Mouse (Mus musculus): ENCODE measurements at regions not wholly inside any gene's neighbourhood (a gene's known extent, or its start where the extent isn't known, plus 50 kb on each side); places are given as distances from the start of the nearest gene placed in this dataset.
A peak's percentile ranks its signal among the peaks of the same experiment; 100 is the strongest.

GRCm38 (mm10) chr9:69814432-69814831 is 53.7 kb upstream of the Foxb1 start:
- no peaks in the 10 kb centered on the region for H3K36me3 ChIP-seq (ENCODE audit: control insufficient read depth, insufficient read depth, low read length)
- ATAC-seq (ENCODE audit: low FRiP score): no peak

DNA sequence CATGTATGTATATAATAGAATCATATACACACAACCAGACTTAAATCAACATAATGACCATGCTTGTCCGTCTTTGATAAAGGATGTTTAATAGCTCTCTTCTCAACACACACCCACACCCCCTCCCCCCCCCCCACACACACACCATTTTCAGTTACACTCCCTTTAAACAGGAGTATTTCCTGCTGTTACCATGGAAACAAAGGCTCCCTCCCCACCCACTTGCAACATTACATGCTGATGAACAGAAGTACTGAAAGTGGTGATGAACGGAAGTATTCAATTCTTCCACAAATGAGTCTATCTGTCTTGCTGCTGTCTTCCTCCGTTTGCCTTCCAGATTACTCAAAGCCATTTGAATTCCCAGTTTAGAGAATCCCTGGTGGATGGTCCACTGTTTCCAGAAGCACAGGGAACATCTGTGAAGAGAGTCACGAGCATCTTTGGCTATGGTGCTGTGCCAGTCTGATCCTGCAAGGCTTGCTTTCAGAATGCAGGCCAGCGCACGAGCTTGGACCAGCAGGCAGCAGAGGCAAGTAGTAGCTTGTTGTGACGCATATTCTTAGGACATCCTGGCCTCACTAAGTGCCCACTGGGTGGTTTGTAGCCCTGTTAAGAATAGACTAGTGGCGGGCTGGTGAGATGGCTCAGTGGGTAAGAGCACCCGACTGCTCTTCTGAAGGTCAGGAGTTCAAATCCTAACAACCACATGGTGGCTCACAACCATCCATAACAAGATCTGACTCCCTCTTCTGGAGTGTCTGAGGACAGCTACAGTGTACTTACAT is 62.6 kb upstream of the Foxb1 start:
- no peaks in the 10 kb centered on the region for H3K4me1 ChIP-seq (replicated peaks; ENCODE audit: control insufficient read depth, insufficient read depth, low read length)
- no peaks in the 10 kb centered on the region for H3K9me3 ChIP-seq (ENCODE audit: control insufficient read depth, low read length)
- ATAC-seq (ENCODE audit: low FRiP score) (no peak), DNase-seq (ENCODE audit: low spot score) (no peak)
- H3K4me2 ChIP-seq (replicated peaks; ENCODE audit: low read depth, low read length): no peak overlapping the region
- WGBS: 77% methylated on average over 9 of the region's 9 CpGs
- no peak overlapping the region for H3K27ac ChIP-seq (ENCODE audit: low read depth, low read length)
- no peaks in the 10 kb centered on the region for H3K27me3 ChIP-seq (ENCODE audit: control insufficient read depth, insufficient read depth, low read length)
- H3K36me3 ChIP-seq (ENCODE audit: control insufficient read depth, insufficient read depth, low read length): no peaks in the 10 kb centered on the region
- H3K9ac ChIP-seq (ENCODE audit: low read depth, low read length): no peak overlapping the region
- no peak overlapping the region for H3K4me3 ChIP-seq (ENCODE audit: low read depth, low read length)

More at GRCm38 (mm10) chr9:69814432-69814831, 53.7 kb upstream of the Foxb1 start:
- Histone ChIP-seq H3K9ac (ENCODE audit: low read depth, low read length) (no peak overlapping the region), H3K27me3 (ENCODE audit: control insufficient read depth, insufficient read depth, low read length) (no peaks in the 10 kb centered on the region), H3K27ac (ENCODE audit: low read depth, low read length) (no peak overlapping the region), H3K4me2 (replicated peaks; ENCODE audit: low read depth, low read length) (no peak overlapping the region), H3K4me1 (replicated peaks; ENCODE audit: control insufficient read depth, insufficient read depth, low read length) (no peaks in the 10 kb centered on the region), H3K4me3 (ENCODE audit: low read depth, low read length) (no peak overlapping the region), H3K9me3 (ENCODE audit: control insufficient read depth, low read length) (no peaks in the 10 kb centered on the region)
- no peak for DNase-seq (ENCODE audit: low spot score)
- 63% methylated on average over 3 of the region's 3 CpGs for WGBS

- ATAC-seq (ENCODE audit: low FRiP score) (no peak), DNase-seq (ENCODE audit: low spot score) (no peak)
- 77% methylated on average over 6 of the region's 6 CpGs for WGBS
- Histone ChIP-seq H3K27me3 (ENCODE audit: control insufficient read depth, insufficient read depth, low read length) (no peaks in the 10 kb centered on the region), H3K27ac (ENCODE audit: low read depth, low read length) (no peak overlapping the region), H3K4me2 (replicated peaks; ENCODE audit: low read depth, low read length) (no peak overlapping the region), H3K36me3 (ENCODE audit: control insufficient read depth, insufficient read depth, low read length) (no peaks in the 10 kb centered on the region), H3K9ac (ENCODE audit: low read depth, low read length) (no peak overlapping the region), H3K4me1 (replicated peaks; ENCODE audit: control insufficient read depth, insufficient read depth, low read length) (no peaks in the 10 kb centered on the region), H3K4me3 (ENCODE audit: low read depth, low read length) (no peak overlapping the region), H3K9me3 (ENCODE audit: control insufficient read depth, low read length) (no peaks in the 10 kb centered on the region)
Observed at GRCm38 (mm10) chr9:69828428-69828827, 67.7 kb upstream of the Foxb1 start.

GRCm38 (mm10) chr9:69835396-69835795 is 74.7 kb upstream of the Foxb1 start:
- no peak overlapping the region for H3K4me2 ChIP-seq (replicated peaks; ENCODE audit: low read depth, low read length)
- ATAC-seq (ENCODE audit: low FRiP score) (no peak), DNase-seq (ENCODE audit: low spot score) (no peak)
- no peaks in the 10 kb centered on the region for H3K9me3 ChIP-seq (ENCODE audit: control insufficient read depth, low read length)
- no peaks in the 10 kb centered on the region for H3K27me3 ChIP-seq (ENCODE audit: control insufficient read depth, insufficient read depth, low read length)
- H3K27ac ChIP-seq (ENCODE audit: low read depth, low read length): no peak overlapping the region
- no peak overlapping the region for H3K4me3 ChIP-seq (ENCODE audit: low read depth, low read length)
- H3K4me1 ChIP-seq (replicated peaks; ENCODE audit: control insufficient read depth, insufficient read depth, low read length): no peaks in the 10 kb centered on the region
- 73% methylated on average over 4 of the region's 4 CpGs for WGBS
- no peak overlapping the region for H3K9ac ChIP-seq (ENCODE audit: low read depth, low read length)
- H3K36me3 ChIP-seq (ENCODE audit: control insufficient read depth, insufficient read depth, low read length): no peaks in the 10 kb centered on the region

DNA sequence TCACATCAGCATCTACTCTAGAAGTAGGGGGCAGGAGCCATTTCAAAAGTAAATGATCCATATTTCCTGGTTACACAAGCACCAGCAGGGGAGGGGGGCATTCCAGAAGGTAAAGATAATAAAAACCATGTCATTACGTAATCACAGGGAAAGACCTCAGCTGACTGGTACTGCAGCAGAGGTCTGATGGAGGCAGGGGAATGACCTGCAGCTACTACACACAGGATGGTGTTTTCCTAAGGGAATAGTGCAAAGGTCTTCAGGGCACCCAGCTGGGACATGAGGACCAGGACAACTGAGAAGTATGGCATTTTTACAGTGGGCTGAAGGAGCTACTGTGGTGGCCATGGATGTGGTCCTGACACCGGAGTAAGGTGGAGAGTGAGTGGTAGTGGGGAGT is 78.5 kb upstream of the Foxb1 start:
- H3K9me3 ChIP-seq (ENCODE audit: control insufficient read depth, low read length): no peaks in the 10 kb centered on the region
- H3K4me1 ChIP-seq (replicated peaks; ENCODE audit: control insufficient read depth, insufficient read depth, low read length): no peaks in the 10 kb centered on the region
- H3K27me3 ChIP-seq (ENCODE audit: control insufficient read depth, insufficient read depth, low read length): no peaks in the 10 kb centered on the region
- no peak overlapping the region for H3K4me2 ChIP-seq (replicated peaks; ENCODE audit: low read depth, low read length)
- no peak overlapping the region for H3K4me3 ChIP-seq (ENCODE audit: low read depth, low read length)
- no peak for DNase-seq (ENCODE audit: low spot score)
- ATAC-seq (ENCODE audit: low FRiP score): no peak
- H3K36me3 ChIP-seq (ENCODE audit: control insufficient read depth, insufficient read depth, low read length): no peaks in the 10 kb centered on the region
- WGBS: 85% methylated on average over 2 of the region's 2 CpGs
- no peak overlapping the region for H3K9ac ChIP-seq (ENCODE audit: low read depth, low read length)
- no peak overlapping the region for H3K27ac ChIP-seq (ENCODE audit: low read depth, low read length)

DNA sequence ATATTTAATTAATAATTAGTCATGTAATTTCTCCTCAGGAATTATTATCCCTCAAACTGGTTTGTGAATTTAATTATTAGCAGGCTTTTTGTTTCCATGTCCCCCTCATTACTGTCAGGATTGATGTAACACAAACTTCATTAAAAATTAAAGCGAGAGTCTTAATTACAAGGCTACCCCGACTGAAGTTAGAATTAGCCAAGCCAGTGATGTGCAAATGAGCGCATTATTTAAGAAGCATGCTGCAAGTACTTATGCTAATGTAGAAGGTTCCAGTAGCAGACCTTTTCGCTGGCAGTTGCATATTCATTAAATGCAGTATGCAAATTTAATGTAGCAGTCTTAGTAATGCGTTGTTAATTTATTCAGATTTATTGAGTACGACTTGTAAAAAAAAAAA is 84.0 kb upstream of the Foxb1 start:
- Histone ChIP-seq H3K27ac (ENCODE audit: low read depth, low read length) (no peak overlapping the region), H3K4me1 (replicated peaks; ENCODE audit: control insufficient read depth, insufficient read depth, low read length) (no peaks in the 10 kb centered on the region), H3K36me3 (ENCODE audit: control insufficient read depth, insufficient read depth, low read length) (no peaks in the 10 kb centered on the region), H3K4me2 (replicated peaks; ENCODE audit: low read depth, low read length) (no peak overlapping the region), H3K9ac (ENCODE audit: low read depth, low read length) (no peak overlapping the region), H3K27me3 (ENCODE audit: control insufficient read depth, insufficient read depth, low read length) (no peaks in the 10 kb centered on the region), H3K9me3 (ENCODE audit: control insufficient read depth, low read length) (no peaks in the 10 kb centered on the region), H3K4me3 (ENCODE audit: low read depth, low read length) (no peak overlapping the region)
- DNase-seq (ENCODE audit: low spot score) (no peak), ATAC-seq (ENCODE audit: low FRiP score) (no peak)
- 59% methylated on average over 6 of the region's 6 CpGs for WGBS

DNA sequence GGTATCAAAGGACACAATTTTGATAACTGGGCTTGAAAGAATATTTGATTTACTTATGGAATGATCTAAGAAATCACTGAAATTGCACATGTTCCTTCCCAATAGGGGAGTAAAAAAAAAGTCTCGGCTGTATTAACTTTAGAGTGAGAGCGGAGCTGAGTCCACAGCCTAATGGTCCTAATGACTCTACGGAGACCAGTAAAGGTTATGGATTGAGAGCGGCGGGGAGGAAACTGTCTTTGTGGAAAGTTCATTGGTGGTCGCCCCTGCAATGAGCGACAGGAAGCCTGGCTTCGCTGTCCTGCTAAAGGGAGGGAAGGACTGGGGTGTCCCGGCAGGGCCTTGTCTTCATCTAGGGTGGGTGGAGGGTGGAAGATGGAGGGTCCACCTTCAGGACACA is 84.5 kb upstream of the Foxb1 start:
- DNase-seq (ENCODE audit: low spot score) (no peak), ATAC-seq (ENCODE audit: low FRiP score) (no peak)
- H3K4me3 ChIP-seq (ENCODE audit: low read depth, low read length): no peak overlapping the region
- 74% methylated on average over 9 of the region's 9 CpGs for WGBS
- H3K27me3 ChIP-seq (ENCODE audit: control insufficient read depth, insufficient read depth, low read length): no peaks in the 10 kb centered on the region
- no peak overlapping the region for H3K4me2 ChIP-seq (replicated peaks; ENCODE audit: low read depth, low read length)
- H3K9ac ChIP-seq (ENCODE audit: low read depth, low read length): no peak overlapping the region
- no peaks in the 10 kb centered on the region for H3K4me1 ChIP-seq (replicated peaks; ENCODE audit: control insufficient read depth, insufficient read depth, low read length)
- H3K27ac ChIP-seq (ENCODE audit: low read depth, low read length): no peak overlapping the region
- H3K36me3 ChIP-seq (ENCODE audit: control insufficient read depth, insufficient read depth, low read length): no peaks in the 10 kb centered on the region
- no peaks in the 10 kb centered on the region for H3K9me3 ChIP-seq (ENCODE audit: control insufficient read depth, low read length)

- H3K4me1 ChIP-seq (replicated peaks; ENCODE audit: control insufficient read depth, insufficient read depth, low read length): no peaks in the 10 kb centered on the region
- H3K4me3 ChIP-seq (ENCODE audit: low read depth, low read length): no peak overlapping the region
- no peaks in the 10 kb centered on the region for H3K36me3 ChIP-seq (ENCODE audit: control insufficient read depth, insufficient read depth, low read length)
- ATAC-seq (ENCODE audit: low FRiP score): no peak
- H3K9ac ChIP-seq (ENCODE audit: low read depth, low read length): no peak overlapping the region
- no peaks in the 10 kb centered on the region for H3K9me3 ChIP-seq (ENCODE audit: control insufficient read depth, low read length)
- H3K27me3 ChIP-seq (ENCODE audit: control insufficient read depth, insufficient read depth, low read length): no peaks in the 10 kb centered on the region
- WGBS: 91% methylated on average over 7 of the region's 7 CpGs
- no peak overlapping the region for H3K27ac ChIP-seq (ENCODE audit: low read depth, low read length)
- DNase-seq (ENCODE audit: low spot score): peak; percentile 48
- H3K4me2 ChIP-seq (replicated peaks; ENCODE audit: low read depth, low read length): no peak overlapping the region
Observed at GRCm38 (mm10) chr9:69856621-69857020, 95.9 kb upstream of the Foxb1 start.

GRCm38 (mm10) chr9:69858619-69859018 is 97.9 kb upstream of the Foxb1 start:
- Histone ChIP-seq H3K9ac (ENCODE audit: low read depth, low read length) (no peak overlapping the region), H3K4me3 (ENCODE audit: low read depth, low read length) (no peak overlapping the region), H3K36me3 (ENCODE audit: control insufficient read depth, insufficient read depth, low read length) (no peaks in the 10 kb centered on the region), H3K4me1 (replicated peaks; ENCODE audit: control insufficient read depth, insufficient read depth, low read length) (no peaks in the 10 kb centered on the region), H3K9me3 (ENCODE audit: control insufficient read depth, low read length) (no peaks in the 10 kb centered on the region), H3K4me2 (replicated peaks; ENCODE audit: low read depth, low read length) (no peak overlapping the region), H3K27ac (ENCODE audit: low read depth, low read length) (no peak overlapping the region), H3K27me3 (ENCODE audit: control insufficient read depth, insufficient read depth, low read length) (no peaks in the 10 kb centered on the region)
- 76% methylated on average over 3 of the region's 3 CpGs for WGBS
- ATAC-seq (ENCODE audit: low FRiP score) (no peak), DNase-seq (ENCODE audit: low spot score) (no peak)

Measured in hindbrain, embryonic 11.5 days (tissue).